Mouse (Mus musculus) hindbrain, embryonic 10.5 days (tissue): ENCODE measurements around the gene Wasf1. TPM values are rescaled to one million over a fixed set of nuclear protein-coding genes. Genes with fewer than 3 reads are reported as not detected.

ENCODE experiments used
- DNase-seq: peaks from one replicate; pipeline ENCODE4 v3.0.0-alpha.2; 2017; ENCODE audit warnings: low spot score
- H3K27ac ChIP-seq: fragments of 300-500 bp; sonication (generic); 2 replicates; pipeline ENCODE4 v1.5.1; 2016; ENCODE audit warnings: mild to moderate bottlenecking, moderate library complexity
- H3K27me3 ChIP-seq: fragments of 300-500 bp; sonication (generic); 2 replicates; pipeline ENCODE4 v1.6.1; 2016; ENCODE audit warnings: mild to moderate bottlenecking; ENCODE audit not compliant: poor library complexity, insufficient read depth, severe bottlenecking
- H3K36me3 ChIP-seq: fragments of 300-500 bp; sonication (generic); 2 replicates; pipeline ENCODE4 v1.6.1; 2016; ENCODE audit warnings: mild to moderate bottlenecking, moderate library complexity
- H3K4me1 ChIP-seq: fragments of 300-500 bp; sonication (generic); replicated peaks from 2 replicates; pipeline ENCODE4 v1.6.1; 2016; ENCODE audit warnings: mild to moderate bottlenecking
- H3K4me3 ChIP-seq: fragments of 300-500 bp; sonication (generic); 2 replicates; pipeline ENCODE4 v1.5.1; 2016; ENCODE audit warnings: mild to moderate bottlenecking, moderate library complexity
- H3K9me3 ChIP-seq: fragments of 300-500 bp; sonication (generic); 2 replicates; pipeline ENCODE4 v1.6.1; 2016; ENCODE audit warnings: mild to moderate bottlenecking, moderate library complexity
- WGBS: fragments of 180-500 bp; shearing (Covaris S2); methylation state at CpG from one replicate; pipeline ENCODE4 v1.1.7; 2016; 5-methylcytosine and 5-hydroxymethylcytosine counted together
- polyA plus RNA-seq: library from polyadenylated mRNA; unstranded; fragments of >200 nt; fragmentation: Nextera tagmentation; extraction: Ambion mirVana; gene quantifications from 2 replicates; pipeline ENCODE4 v1.2.1, GENCODE M21; 2016

Wasf1 gene
- polyA plus RNA-seq, 1 experiment from 2014 or later: 60.5 TPM

DNA sequence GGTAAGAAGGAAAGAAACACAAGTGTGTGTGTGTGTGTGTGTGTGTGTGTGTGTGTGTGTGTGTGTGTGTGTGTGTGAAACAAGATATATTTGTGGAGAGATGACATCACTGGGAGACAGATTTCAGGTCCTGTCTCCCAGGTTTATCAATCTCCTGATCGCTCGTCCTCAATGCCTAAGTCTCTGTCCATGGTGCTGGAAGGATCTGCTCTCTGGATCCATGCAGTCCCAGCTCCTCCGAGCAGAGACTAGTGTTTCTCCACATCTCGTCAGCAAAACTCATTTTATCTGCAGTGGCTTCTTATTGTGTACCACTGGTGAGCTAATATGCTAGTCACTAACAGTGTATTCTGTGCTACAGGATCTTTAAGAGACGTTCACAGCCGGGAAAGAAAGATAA is 78.1 kb downstream of the Wasf1 start:
- Histone ChIP-seq H3K36me3 (peaks cover 8% of the 10 kb centered on the region; the same call in 1 of the 2 replicates), H3K27ac (no peak overlapping the region), H3K4me1 (peaks cover 4% of the 10 kb centered on the region; the same call in 1 of the 2 replicates), H3K4me3 (no peak overlapping the region), H3K9me3 (peaks cover 5% of the 10 kb centered on the region; the same call in 1 of the 2 replicates), H3K27me3 (no peaks in the 10 kb centered on the region)
- peak; percentile 21 for DNase-seq
- 51% methylated on average over 6 of the region's 6 CpGs for WGBS

DNA sequence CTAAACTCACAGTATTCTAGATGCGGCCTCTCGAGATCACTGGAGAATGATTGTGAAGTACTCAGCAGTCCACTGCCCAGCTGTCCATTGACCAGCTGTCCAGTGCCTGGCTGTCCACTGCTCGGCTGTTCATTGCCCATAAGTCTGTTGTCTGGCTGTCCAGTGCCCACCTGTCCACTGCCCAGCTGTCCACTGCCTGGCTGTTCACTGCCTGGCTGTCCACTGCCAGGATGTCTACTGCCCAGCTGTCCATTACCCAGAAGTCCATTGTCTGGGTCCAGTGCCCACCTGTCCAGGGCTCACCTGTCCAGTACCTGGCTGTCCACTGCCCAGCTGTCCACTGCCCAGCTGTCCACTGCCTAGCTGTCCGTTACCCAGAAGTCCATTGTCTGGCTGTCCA is 78.7 kb downstream of the Wasf1 start:
- peaks cover 4% of the 10 kb centered on the region; the same call in 1 of the 2 replicates for H3K4me1 ChIP-seq
- peaks cover 5% of the 10 kb centered on the region; the same call in 1 of the 2 replicates for H3K9me3 ChIP-seq
- H3K36me3 ChIP-seq: peaks cover 3% of the 10 kb centered on the region; the same call in 1 of the 2 replicates
- no peak overlapping the region for H3K27ac ChIP-seq
- WGBS: 93% methylated on average over 4 of the region's 4 CpGs
- no peak overlapping the region for H3K4me3 ChIP-seq
- H3K27me3 ChIP-seq: no peaks in the 10 kb centered on the region
- DNase-seq: no peak

DNA sequence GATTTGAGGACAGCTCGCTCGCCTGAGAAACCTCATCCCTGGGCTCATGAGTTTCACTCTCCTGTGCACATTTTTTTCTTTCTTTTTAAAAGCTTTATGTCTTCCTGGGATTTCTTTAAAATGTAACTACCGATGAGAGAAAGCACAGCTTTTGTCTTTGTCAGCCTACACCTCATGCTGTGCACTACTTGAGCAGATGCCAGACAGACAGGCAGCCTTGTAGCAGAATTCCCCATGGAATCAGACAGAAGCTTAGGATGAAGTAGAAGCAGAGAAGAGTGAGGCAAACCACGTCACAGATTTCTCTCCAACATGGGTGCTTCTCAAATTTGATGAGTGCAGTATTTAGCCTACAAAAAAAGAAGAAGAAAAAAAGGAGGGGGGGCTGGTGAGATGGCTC is 81.3 kb downstream of the Wasf1 start:
- no peak for DNase-seq
- H3K4me1 ChIP-seq: peaks cover 11% of the 10 kb centered on the region
- no peaks in the 10 kb centered on the region for H3K36me3 ChIP-seq
- no peaks in the 10 kb centered on the region for H3K9me3 ChIP-seq
- H3K27me3 ChIP-seq: no peaks in the 10 kb centered on the region
- no peak overlapping the region for H3K4me3 ChIP-seq
- 0 out of 2 replicates have a peak overlapping the region, but pooled peaks have one; percentile 45 for H3K27ac ChIP-seq
- WGBS: 42% methylated on average over 4 of the region's 4 CpGs

DNA sequence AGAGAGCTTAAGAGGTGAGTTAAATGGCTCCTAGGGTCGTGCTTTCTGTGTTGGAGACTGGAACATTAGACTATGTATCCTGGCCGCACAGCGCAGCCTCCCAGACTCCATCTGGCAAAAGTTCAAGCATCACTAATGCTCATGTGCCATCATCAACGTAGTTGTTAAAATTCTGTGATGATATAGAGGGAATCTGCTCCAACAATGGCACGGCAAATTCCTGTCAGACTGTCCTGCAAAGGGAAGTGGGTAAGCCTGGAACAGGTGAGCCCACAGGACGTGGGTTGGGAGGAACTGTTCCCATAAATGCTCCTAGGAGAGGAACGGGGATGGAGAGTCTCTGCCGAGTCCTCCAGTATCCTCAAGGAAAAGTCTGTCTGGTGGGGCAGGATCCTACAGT is 85.3 kb downstream of the Wasf1 start:
- DNase-seq: no peak
- H3K9me3 ChIP-seq: no peaks in the 10 kb centered on the region
- no peak overlapping the region for H3K27ac ChIP-seq
- no peak overlapping the region for H3K4me3 ChIP-seq
- no peaks in the 10 kb centered on the region for H3K27me3 ChIP-seq
- 71% methylated on average over 8 of the region's 8 CpGs for WGBS
- no peaks in the 10 kb centered on the region for H3K36me3 ChIP-seq
- H3K4me1 ChIP-seq: peaks cover 26% of the 10 kb centered on the region

DNA sequence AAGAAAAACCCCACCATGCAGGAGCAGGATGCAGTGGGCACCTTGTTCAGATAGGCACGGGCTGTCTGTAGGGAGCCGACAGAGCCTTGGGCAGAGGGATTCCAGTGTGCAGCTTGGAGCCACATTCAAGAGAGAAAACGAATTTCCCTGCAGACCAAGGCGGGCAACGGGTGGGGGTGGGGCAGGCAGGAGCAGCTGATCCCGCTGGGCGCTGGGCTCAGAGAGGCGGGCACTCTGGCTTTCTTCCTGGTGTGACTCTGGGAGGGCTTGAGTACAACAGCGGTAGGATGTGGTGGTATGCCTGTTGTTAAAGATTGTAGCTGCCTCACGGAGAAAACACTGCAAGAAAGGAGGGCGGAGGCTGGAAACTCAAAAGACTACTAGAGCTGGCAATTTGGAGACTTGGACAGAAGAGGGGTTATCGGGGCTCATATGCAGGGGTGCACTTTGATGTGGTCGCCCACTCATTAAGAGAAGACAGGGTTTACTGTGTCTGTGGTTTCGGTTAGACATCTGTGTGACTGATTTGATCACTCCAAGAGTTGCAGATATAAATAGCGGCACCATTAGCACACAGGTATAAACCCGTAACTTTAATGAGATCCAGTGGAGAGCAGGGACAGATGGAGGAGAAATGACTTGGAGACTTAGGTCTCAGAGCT is 86.2 kb downstream of the Wasf1 start:
- DNase-seq: peak; percentile 54
- no peaks in the 10 kb centered on the region for H3K36me3 ChIP-seq
- peaks cover 23% of the 10 kb centered on the region for H3K4me1 ChIP-seq
- H3K27me3 ChIP-seq: no peaks in the 10 kb centered on the region
- no peaks in the 10 kb centered on the region for H3K9me3 ChIP-seq
- WGBS: 11% methylated on average over 16 of the region's 16 CpGs
- peak overlapping the region; percentile 76 for H3K27ac ChIP-seq
- peak overlapping the region; percentile 43 for H3K4me3 ChIP-seq

DNA sequence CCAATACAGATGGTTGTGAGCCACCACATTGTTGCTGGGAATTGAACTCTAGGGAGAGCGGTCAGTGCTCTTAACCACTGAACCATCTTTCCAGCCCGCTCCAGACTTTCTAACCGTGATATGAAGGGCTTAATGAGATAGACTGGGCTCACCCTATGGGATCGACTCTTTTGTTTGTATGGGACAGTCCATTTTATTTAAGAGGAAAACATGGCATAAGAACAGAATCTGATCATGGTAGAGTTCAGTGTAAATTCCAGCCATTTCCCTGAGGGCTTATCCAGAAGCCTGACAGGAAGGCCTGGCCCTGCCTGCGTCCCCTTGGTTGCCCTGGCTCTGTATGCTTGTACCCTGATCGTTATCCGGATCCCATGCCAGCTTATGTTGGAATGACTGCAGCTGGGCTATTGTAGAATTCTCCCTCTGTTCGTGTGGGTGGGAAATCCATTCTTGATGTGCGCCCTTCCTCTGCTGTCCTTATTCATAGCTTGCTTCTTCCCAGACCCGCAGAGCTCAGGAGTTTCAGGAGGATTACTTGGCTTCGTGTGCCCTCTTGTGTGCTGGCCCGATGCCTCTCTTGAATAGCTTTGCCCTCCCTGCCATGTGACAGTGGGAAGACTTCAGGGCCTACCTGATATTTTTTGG is 87.4 kb downstream of the Wasf1 start:
- 81% methylated on average over 12 of the region's 12 CpGs for WGBS
- H3K4me3 ChIP-seq: no peak overlapping the region
- no peaks in the 10 kb centered on the region for H3K36me3 ChIP-seq
- H3K27me3 ChIP-seq: no peaks in the 10 kb centered on the region
- no peak overlapping the region for H3K27ac ChIP-seq
- no peak for DNase-seq
- H3K4me1 ChIP-seq: peaks cover 21% of the 10 kb centered on the region
- no peaks in the 10 kb centered on the region for H3K9me3 ChIP-seq

DNA sequence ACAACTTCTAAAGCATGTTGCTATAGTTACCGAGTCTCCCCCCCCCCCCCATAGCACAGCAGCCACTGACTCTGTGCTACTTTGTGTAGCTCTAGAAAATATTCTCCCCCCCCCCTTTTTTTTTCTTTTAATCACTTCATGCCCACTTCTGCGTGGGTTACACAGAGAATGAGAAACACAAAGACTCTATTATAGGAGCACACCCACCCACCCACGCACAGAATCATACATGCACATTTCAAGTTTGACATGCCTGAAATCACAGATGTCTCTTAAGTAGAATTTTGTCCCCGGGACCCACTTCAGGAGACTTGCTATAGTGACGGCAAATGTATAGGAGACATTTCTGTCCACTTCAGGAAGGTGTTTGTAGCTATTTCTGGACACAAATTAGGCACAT is 88.0 kb downstream of the Wasf1 start:
- Histone ChIP-seq H3K27me3 (no peaks in the 10 kb centered on the region), H3K27ac (no peak overlapping the region), H3K4me3 (no peak overlapping the region), H3K9me3 (no peaks in the 10 kb centered on the region), H3K4me1 (peaks cover 21% of the 10 kb centered on the region), H3K36me3 (no peaks in the 10 kb centered on the region)
- WGBS: 74% methylated on average over 5 of the region's 5 CpGs
- no peak for DNase-seq

DNA sequence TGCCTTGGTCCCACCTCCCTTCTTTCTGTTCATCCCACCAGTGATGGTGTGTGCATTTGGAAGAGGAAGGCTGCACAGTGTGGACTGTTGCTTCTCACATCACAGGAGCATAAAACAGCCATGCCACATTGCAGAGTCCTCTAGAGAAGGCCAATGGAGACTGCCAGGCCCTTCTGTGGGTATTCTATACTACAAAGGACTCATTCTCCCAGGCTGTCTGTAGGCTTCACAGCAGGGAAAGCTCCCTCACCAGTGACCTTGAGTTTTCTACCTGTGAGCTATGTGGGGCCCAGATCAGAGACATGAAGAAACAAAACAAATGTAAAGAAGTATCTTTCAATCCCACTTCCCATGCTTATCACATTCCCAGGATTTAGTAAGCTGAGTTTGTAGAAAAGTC is 100.5 kb downstream of the Wasf1 start:
- Histone ChIP-seq H3K36me3 (no peaks in the 10 kb centered on the region), H3K27me3 (no peaks in the 10 kb centered on the region), H3K27ac (no peak overlapping the region), H3K4me3 (no peak overlapping the region), H3K4me1 (peaks cover 5% of the 10 kb centered on the region), H3K9me3 (no peaks in the 10 kb centered on the region)
- no peak for DNase-seq

DNA sequence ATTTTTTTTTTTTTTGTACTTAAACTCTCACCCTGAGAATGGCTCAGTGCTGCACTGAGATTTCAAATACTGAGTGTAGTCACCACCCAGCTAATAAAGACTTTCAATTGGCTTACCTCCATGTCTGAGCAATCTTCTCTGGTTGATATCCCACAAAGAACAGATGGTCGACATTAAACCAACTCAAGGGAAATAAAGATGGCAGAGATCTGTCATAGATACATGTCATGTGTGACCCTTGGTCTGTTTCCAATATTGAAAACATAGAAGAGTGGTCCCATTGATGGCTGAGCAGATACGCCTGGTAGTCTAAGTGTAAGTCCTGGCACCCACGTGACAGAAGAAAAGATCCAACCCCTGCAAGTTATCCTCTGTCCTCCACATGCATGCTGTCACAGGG is 101.3 kb downstream of the Wasf1 start:
- 83% methylated on average over 3 of the region's 3 CpGs for WGBS
- Histone ChIP-seq H3K4me1 (peaks cover 5% of the 10 kb centered on the region), H3K9me3 (no peaks in the 10 kb centered on the region), H3K4me3 (no peak overlapping the region), H3K27ac (no peak overlapping the region), H3K36me3 (no peaks in the 10 kb centered on the region), H3K27me3 (no peaks in the 10 kb centered on the region)
- no peak for DNase-seq

DNA sequence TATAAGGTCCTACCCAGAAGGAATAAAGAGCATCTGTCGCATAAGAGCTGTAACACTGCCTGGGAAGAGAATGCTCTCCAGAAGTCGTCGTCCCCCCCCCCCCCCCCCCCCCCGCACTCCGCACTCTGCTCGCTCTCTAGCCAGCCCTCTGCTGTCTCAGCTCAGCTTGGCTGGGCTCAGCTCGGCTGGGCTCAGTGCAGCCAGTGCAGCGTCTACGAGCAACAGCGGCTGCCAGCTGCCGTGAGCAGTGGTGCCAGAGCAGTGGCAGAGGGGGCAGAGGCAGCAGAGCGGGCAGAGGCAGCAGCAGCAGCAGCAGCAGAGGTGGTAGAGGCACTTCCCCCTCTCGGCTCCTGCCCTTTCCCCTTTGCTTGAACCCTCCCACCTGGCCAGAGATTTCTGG is 102.1 kb downstream of the Wasf1 start:
- no peaks in the 10 kb centered on the region for H3K27me3 ChIP-seq
- no peaks in the 10 kb centered on the region for H3K9me3 ChIP-seq
- H3K27ac ChIP-seq: no peak overlapping the region
- peaks cover 5% of the 10 kb centered on the region for H3K4me1 ChIP-seq
- H3K36me3 ChIP-seq: no peaks in the 10 kb centered on the region
- peak overlapping the region; percentile 30; the same call in 1 of the 2 replicates for H3K4me3 ChIP-seq
- DNase-seq: peak; percentile 10
- 26% methylated on average over 13 of the region's 13 CpGs for WGBS

Other genes with a start within 250 kb of the Wasf1 start
- 1.2 and 1.4 TPM in 2 replicates for gene Mettl24, start 200.2 kb upstream of the Wasf1 start, polyA plus RNA-seq
- gene Cdc40, start 164 bp upstream of the Wasf1 start, polyA plus RNA-seq: 28.0 and 34.8 TPM in 2 replicates
- gene Gpr6, start 188.8 kb downstream of the Wasf1 start, polyA plus RNA-seq: not detected in 2 replicates